Mouse (Mus musculus) myocyte (in vitro differentiated cells): Measurements from ENCODE around the gene Uqcrc1. TPM values are rescaled to one million over a fixed set of nuclear protein-coding genes. Genes with fewer than 3 reads are reported as not detected.

Source experiments
- H3K27me3 ChIP-seq: one replicate; pipeline ENCODE4 v1.6.1; 2011; ENCODE audit not compliant: control insufficient read depth, insufficient read depth, insufficient read length
- H3K36me3 ChIP-seq: one replicate; pipeline ENCODE4 v1.6.1; 2011; ENCODE audit not compliant: control insufficient read depth, insufficient read depth
- H3K4me2 ChIP-seq: one replicate; pipeline ENCODE4 v1.6.1; 2011; ENCODE audit warnings: low read depth, control low read depth
- H3K4me3 ChIP-seq: one replicate; pipeline ENCODE4 v1.5.1; 2011; ENCODE audit warnings: mild to moderate bottlenecking, control low read depth, moderate library complexity
- H3K79me2 ChIP-seq: one replicate; pipeline ENCODE4 v1.6.1; 2011; ENCODE audit not compliant: control insufficient read depth, insufficient read depth
- H3ac ChIP-seq: one replicate; pipeline ENCODE4 v1.6.1; 2011; ENCODE audit not compliant: control insufficient read depth, insufficient read length
- CEBPB ChIP-seq: IDR thresholded peaks from 2 replicates; pipeline ENCODE4 v1.6.1; 2011; ENCODE audit warnings: mild to moderate bottlenecking, moderate library complexity; ENCODE audit not compliant: poor library complexity, insufficient read depth, severe bottlenecking
- E2F4 ChIP-seq: IDR thresholded peaks from one replicate; pipeline ENCODE4 v1.6.1; 2011; ENCODE audit warnings: mild to moderate bottlenecking, control low read depth, moderate library complexity; ENCODE audit not compliant: insufficient read depth
- MAX ChIP-seq: IDR thresholded peaks from one replicate; pipeline ENCODE4 v1.6.1; 2011; ENCODE audit warnings: low read depth, mild to moderate bottlenecking, control low read depth
- MYOD1 ChIP-seq, 3 experiments: IDR thresholded peaks; one replicate each; pipeline ENCODE4 v1.6.1; 2011; ENCODE audit warnings: control low read depth in 2 of 3, low read depth in 2 of 3, mild to moderate bottlenecking in 2 of 3, moderate library complexity in 1 of 3; ENCODE audit not compliant: insufficient read length in 2 of 3, control insufficient read depth in 1 of 3
- MYOG ChIP-seq, 3 experiments: IDR thresholded peaks; one replicate each; pipeline ENCODE4 v1.6.1; 2011; ENCODE audit warnings: control low read depth in 2 of 3, low read depth in 2 of 3, mild to moderate bottlenecking in 2 of 3; ENCODE audit not compliant: insufficient read length in 2 of 3, control insufficient read depth in 1 of 3, insufficient read depth in 1 of 3
- POLR2A ChIP-seq: IDR thresholded peaks from one replicate; pipeline ENCODE4 v1.6.1; 2011; ENCODE audit warnings: low read depth, mild to moderate bottlenecking, control low read depth, moderate library complexity; ENCODE audit not compliant: insufficient read length
- POLR2AphosphoS2 ChIP-seq: IDR thresholded peaks from one replicate; pipeline ENCODE4 v1.6.1; 2011; ENCODE audit warnings: low read depth, control low read depth; ENCODE audit not compliant: insufficient read length
- REST ChIP-seq: IDR thresholded peaks from one replicate; pipeline ENCODE4 v1.6.1; 2011; ENCODE audit warnings: mild to moderate bottlenecking, control low read depth, moderate library complexity; ENCODE audit not compliant: insufficient read depth, insufficient read length
- SRF ChIP-seq: IDR thresholded peaks from one replicate; pipeline ENCODE4 v1.6.1; 2011; ENCODE audit warnings: low read depth; ENCODE audit not compliant: control insufficient read depth, insufficient read length
- TCF12 ChIP-seq: IDR thresholded peaks from one replicate; pipeline ENCODE4 v1.6.1; 2011; ENCODE audit warnings: mild to moderate bottlenecking, control low read depth; ENCODE audit not compliant: poor library complexity, insufficient read depth, severe bottlenecking
- TCF3 ChIP-seq: IDR thresholded peaks from one replicate; pipeline ENCODE4 v1.6.1; 2011; ENCODE audit warnings: low read depth, control low read depth; ENCODE audit not compliant: insufficient read length
- USF1 ChIP-seq: IDR thresholded peaks from one replicate; pipeline ENCODE4 v1.6.1; 2011; ENCODE audit warnings: low read depth, mild to moderate bottlenecking, control low read depth, moderate library complexity
- polyA plus RNA-seq: library from polyadenylated mRNA; unstranded; fragments of >200 nt; fragmentation: generic; extraction: Trizol; gene quantifications from one replicate; pipeline ENCODE4 v1.2.1, GENCODE M21; 2012; ENCODE audit warnings: missing spikeins

Gene Uqcrc1
- polyA plus RNA-seq, 1 experiment, result 468 TPM

- Histone ChIP-seq H3K79me2 (no peaks in the 10 kb centered on the region), H3K27me3 (no peaks in the 10 kb centered on the region), H3K36me3 (no peaks in the 10 kb centered on the region), H3K4me2 (peak overlapping the region; percentile 21), H3ac (no peak overlapping the region), H3K4me3 (no peak overlapping the region)
- TF ChIP-seq MYOG (IDR thresholded peaks at IDR 0.05; ENCODE audit: control insufficient read depth in 1 of 3, insufficient read depth in 1 of 3, insufficient read length in 2 of 3, low read depth in 2 of 3) (no peak), MAX (no peak), REST (no peak), CEBPB (no peak), TCF12 (no peak), USF1 (no peak), TCF3 (no peak), MYOD1 (IDR thresholded peaks at IDR 0.05; ENCODE audit: control insufficient read depth in 1 of 3, insufficient read length in 2 of 3, low read depth in 2 of 3) (no peak), E2F4 (no peak), POLR2AphosphoS2 (no peak), POLR2A (no peak), SRF (no peak)
These were observed 46.8 kb downstream of the Uqcrc1 start for GRCm38 (mm10) chr9:108983209-108983608.

- Histone ChIP-seq H3ac (no peak within 1 kb of the TSS), H3K4me2 (no peak within 1 kb of the TSS), H3K27me3 (no peaks in the 10 kb centered on the region), H3K36me3 (no peaks in the 10 kb centered on the region), H3K79me2 (no peaks in the 10 kb centered on the region), H3K4me3 (no peak within 1 kb of the TSS)
- no peak for TF ChIP-seq MAX
- TF ChIP-seq TCF12, result no peak
- TF ChIP-seq USF1, result no peak
- TF ChIP-seq MYOD1 (IDR thresholded peaks at IDR 0.05; ENCODE audit: control insufficient read depth in 1 of 3, insufficient read length in 2 of 3, low read depth in 2 of 3), result no peak
- TF ChIP-seq SRF, result no peak
- no peak for TF ChIP-seq CEBPB
- no peak for TF ChIP-seq E2F4
- no peak for TF ChIP-seq REST
- no peak for TF ChIP-seq POLR2A
- TF ChIP-seq MYOG (IDR thresholded peaks at IDR 0.05; ENCODE audit: control insufficient read depth in 1 of 3, insufficient read depth in 1 of 3, insufficient read length in 2 of 3, low read depth in 2 of 3), result no peak
- no peak for TF ChIP-seq POLR2AphosphoS2
- TF ChIP-seq TCF3, result no peak
These were observed 49.3 kb downstream of the Uqcrc1 start, which contains the start of gene Ucn2 for GRCm38 (mm10) chr9:108985710-108986109. Gene Ucn2 (plus strand): TSS chr9:108986010.

- no peak overlapping the region for H3K4me3 ChIP-seq
These were observed 51.4 kb downstream of the Uqcrc1 start for GRCm38 (mm10) chr9:108987704-108988350.

GRCm38 (mm10) chr9:108989802-108990461 is 53.5 kb downstream of the Uqcrc1 start:
- Histone ChIP-seq H3ac (no peak overlapping the region), H3K4me3 (no peak overlapping the region), H3K36me3 (no peaks in the 10 kb centered on the region), H3K4me2 (peak overlapping the region; percentile 44), H3K79me2 (peaks cover 6% of the 10 kb centered on the region), H3K27me3 (no peaks in the 10 kb centered on the region)
- TF ChIP-seq TCF3, result no peak
- TF ChIP-seq POLR2AphosphoS2, result no peak
- TF ChIP-seq SRF, result no peak
- TF ChIP-seq POLR2A, result no peak
- TF ChIP-seq E2F4, result no peak
- no peak for TF ChIP-seq MAX

More at GRCm38 (mm10) chr9:108987704-108988350, 51.4 kb downstream of the Uqcrc1 start:
- H3ac ChIP-seq, result no peak overlapping the region
- peaks cover 4% of the 10 kb centered on the region for H3K79me2 ChIP-seq
- TF ChIP-seq REST (no peak), MAX (no peak), POLR2A (no peak), MYOG (IDR thresholded peaks at IDR 0.05; ENCODE audit: control insufficient read depth in 1 of 3, insufficient read depth in 1 of 3, insufficient read length in 2 of 3, low read depth in 2 of 3) (peak in 1 of 3 experiments; percentile 67), SRF (no peak), TCF3 (no peak), USF1 (no peak), MYOD1 (IDR thresholded peaks at IDR 0.05; ENCODE audit: control insufficient read depth in 1 of 3, insufficient read length in 2 of 3, low read depth in 2 of 3) (peak in 2 of 3 experiments; percentile 35 to 60)
- no peaks in the 10 kb centered on the region for H3K36me3 ChIP-seq
- no peaks in the 10 kb centered on the region for H3K27me3 ChIP-seq
- no peak overlapping the region for H3K4me2 ChIP-seq

- Histone ChIP-seq H3K36me3 (no peaks in the 10 kb centered on the region), H3K4me3 (peak overlapping the region; percentile 35), H3K4me2 (peak overlapping the region; percentile 91)
These were observed 54.0 kb downstream of the Uqcrc1 start for GRCm38 (mm10) chr9:108990462-108990820.

More at GRCm38 (mm10) chr9:108990462-108990820, 54.0 kb downstream of the Uqcrc1 start:
- Histone ChIP-seq H3K79me2 (peaks cover 6% of the 10 kb centered on the region), H3ac (no peak overlapping the region), H3K27me3 (no peaks in the 10 kb centered on the region)
- TF ChIP-seq USF1, result no peak
- no peak for TF ChIP-seq SRF
- TF ChIP-seq POLR2AphosphoS2, result no peak
- no peak for TF ChIP-seq MAX
- TF ChIP-seq MYOG (IDR thresholded peaks at IDR 0.05; ENCODE audit: control insufficient read depth in 1 of 3, insufficient read depth in 1 of 3, insufficient read length in 2 of 3, low read depth in 2 of 3), result no peak
- TF ChIP-seq CEBPB, result no peak
- TF ChIP-seq MYOD1 (IDR thresholded peaks at IDR 0.05; ENCODE audit: control insufficient read depth in 1 of 3, insufficient read length in 2 of 3, low read depth in 2 of 3), result no peak
